Mouse (Mus musculus): Measurements from ENCODE around the gene Zfp770. TPM values are rescaled to one million over a fixed set of nuclear protein-coding genes. Genes with fewer than 3 reads are reported as not detected.
A peak's percentile ranks its signal among the peaks of the same experiment; 100 is the strongest.

Zfp770 gene
- polyA plus RNA-seq, 1 experiment, result 4.3 TPM

DNA sequence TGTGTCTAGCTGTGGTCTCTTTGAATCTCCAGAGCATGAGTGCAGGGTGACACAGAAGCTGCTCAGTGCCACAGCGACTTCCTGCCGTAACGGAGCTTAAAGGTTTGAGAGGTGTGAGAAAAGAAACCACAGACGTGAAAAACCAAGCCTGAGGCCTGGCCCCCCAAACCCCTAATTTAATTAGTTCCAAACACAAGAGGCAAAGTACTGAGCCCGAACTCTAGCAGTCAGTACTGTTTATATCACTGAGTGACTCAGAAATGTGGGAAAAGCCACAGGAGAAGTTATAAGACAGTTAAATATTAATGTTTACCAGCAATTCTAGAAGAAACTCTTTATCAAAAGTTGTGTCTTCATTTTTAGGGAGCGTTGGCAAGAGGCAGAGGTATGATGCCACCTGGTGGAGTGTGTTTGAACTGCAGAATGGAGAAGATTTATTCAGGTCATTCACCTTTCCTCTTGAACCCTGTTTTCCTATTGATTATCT lies 55.9 kb downstream of the Zfp770 start:
- Histone ChIP-seq H3K4me3 (ENCODE audit: control insufficient read depth, insufficient read depth, low read length) (no peak overlapping the region), H3K36me3 (ENCODE audit: control insufficient read depth, insufficient read depth, low read length) (peaks cover 69% of the 10 kb centered on the region), H3K27ac (ENCODE audit: control insufficient read depth, insufficient read depth, low read length) (no peak overlapping the region; the same call in 1 of the 2 replicates), H3K27me3 (ENCODE audit: control insufficient read depth, insufficient read depth, low read length) (no peaks in the 10 kb centered on the region), H3K4me1 (replicated peaks; ENCODE audit: control insufficient read depth, insufficient read depth, low read length) (peaks cover 16% of the 10 kb centered on the region)
- DNase-seq, result peak; percentile 67
- TF ChIP-seq POLR2A (IDR thresholded peaks at IDR 0.05; ENCODE audit: control insufficient read depth, extremely low read depth, insufficient read depth, low read length, poor library complexity) (no peak), CTCF (IDR thresholded peaks at IDR 0.05; ENCODE audit: borderline replicate concordance, control insufficient read depth, extremely low read depth, insufficient read depth, low read length, poor library complexity) (no peak)
- WGBS, result 2% methylated on average over 6 of the region's 6 CpGs

DNA sequence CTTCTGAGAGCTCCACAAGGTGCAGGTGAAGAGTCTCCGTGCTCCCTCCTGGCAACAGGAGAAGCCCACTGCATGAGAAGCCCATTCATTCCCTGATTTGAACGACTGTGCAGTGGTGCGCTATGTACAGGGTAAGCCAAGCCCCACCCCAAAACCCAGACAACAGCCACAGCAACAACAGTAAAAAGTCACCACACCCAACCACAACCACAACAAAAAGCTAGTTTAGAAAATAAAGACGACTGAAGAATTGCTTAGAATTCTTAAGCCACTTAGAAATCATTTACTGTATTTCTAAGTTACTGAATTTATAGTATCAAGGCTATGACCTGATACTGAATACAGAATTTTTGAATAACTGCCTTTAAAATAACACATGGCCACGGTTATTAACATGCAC lies 56.4 kb downstream of the Zfp770 start:
- DNase-seq, result peak; percentile 64
- H3K27me3 ChIP-seq (ENCODE audit: control insufficient read depth, insufficient read depth, low read length), result no peaks in the 10 kb centered on the region
- H3K27ac ChIP-seq (ENCODE audit: control insufficient read depth, insufficient read depth, low read length), result peak overlapping the region; percentile 25; the same call in 1 of the 2 replicates
- H3K36me3 ChIP-seq (ENCODE audit: control insufficient read depth, insufficient read depth, low read length), result peaks cover 69% of the 10 kb centered on the region
- H3K4me3 ChIP-seq (ENCODE audit: control insufficient read depth, insufficient read depth, low read length), result no peak overlapping the region
- no peak for TF ChIP-seq CTCF (IDR thresholded peaks at IDR 0.05; ENCODE audit: borderline replicate concordance, control insufficient read depth, extremely low read depth, insufficient read depth, low read length, poor library complexity)
- TF ChIP-seq POLR2A (IDR thresholded peaks at IDR 0.05; ENCODE audit: control insufficient read depth, extremely low read depth, insufficient read depth, low read length, poor library complexity), result no peak
- WGBS, result 9% methylated on average over 5 of the region's 5 CpGs
- H3K4me1 ChIP-seq (replicated peaks; ENCODE audit: control insufficient read depth, insufficient read depth, low read length), result peaks cover 16% of the 10 kb centered on the region

DNA sequence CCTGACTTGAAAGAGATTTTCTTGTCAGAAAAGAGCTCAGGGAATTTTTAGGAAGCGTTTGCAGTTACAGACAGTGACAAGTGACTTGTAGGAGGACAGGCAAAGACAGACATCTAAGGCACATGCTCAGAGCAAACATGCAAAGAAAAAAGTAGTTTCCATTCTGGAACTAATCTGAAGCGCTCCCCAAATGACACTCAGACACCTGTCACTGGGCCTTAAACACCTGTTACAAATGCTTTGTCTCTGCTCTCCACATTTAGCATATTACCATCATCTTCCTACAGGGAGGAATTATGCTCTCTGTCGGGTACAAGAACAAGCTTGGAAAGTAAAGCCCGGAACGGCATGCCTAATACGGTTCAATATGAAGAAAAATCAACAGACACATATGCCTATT lies 57.4 kb downstream of the Zfp770 start:
- H3K27me3 ChIP-seq (ENCODE audit: control insufficient read depth, insufficient read depth, low read length), result no peaks in the 10 kb centered on the region
- DNase-seq, result no peak
- H3K4me3 ChIP-seq (ENCODE audit: control insufficient read depth, insufficient read depth, low read length), result no peak overlapping the region
- 95% methylated on average over 6 of the region's 6 CpGs for WGBS
- TF ChIP-seq CTCF (IDR thresholded peaks at IDR 0.05; ENCODE audit: borderline replicate concordance, control insufficient read depth, extremely low read depth, insufficient read depth, low read length, poor library complexity) (no peak), POLR2A (IDR thresholded peaks at IDR 0.05; ENCODE audit: control insufficient read depth, extremely low read depth, insufficient read depth, low read length, poor library complexity) (no peak)
- H3K36me3 ChIP-seq (ENCODE audit: control insufficient read depth, insufficient read depth, low read length), result peaks cover 68% of the 10 kb centered on the region
- peaks cover 16% of the 10 kb centered on the region for H3K4me1 ChIP-seq (replicated peaks; ENCODE audit: control insufficient read depth, insufficient read depth, low read length)
- no peak overlapping the region for H3K27ac ChIP-seq (ENCODE audit: control insufficient read depth, insufficient read depth, low read length)

Other genes starting within 250 kb of the Zfp770 start
- gene Gjd2, start 187.8 kb downstream of the Zfp770 start, polyA plus RNA-seq (2012; rRNA removed), result 0.04 and 0.06 TPM in 2 replicates
- gene Actc1, start 147.9 kb downstream of the Zfp770 start, polyA plus RNA-seq (2012; rRNA removed), result 68.8 and 728 TPM in 2 replicates
- 35.3 and 36.2 TPM in 2 replicates for gene Aqr, start 14.4 kb downstream of the Zfp770 start, polyA plus RNA-seq (2012; rRNA removed)

Measured in thymus, adult 2 months (tissue).